In the genomic region with DNA sequence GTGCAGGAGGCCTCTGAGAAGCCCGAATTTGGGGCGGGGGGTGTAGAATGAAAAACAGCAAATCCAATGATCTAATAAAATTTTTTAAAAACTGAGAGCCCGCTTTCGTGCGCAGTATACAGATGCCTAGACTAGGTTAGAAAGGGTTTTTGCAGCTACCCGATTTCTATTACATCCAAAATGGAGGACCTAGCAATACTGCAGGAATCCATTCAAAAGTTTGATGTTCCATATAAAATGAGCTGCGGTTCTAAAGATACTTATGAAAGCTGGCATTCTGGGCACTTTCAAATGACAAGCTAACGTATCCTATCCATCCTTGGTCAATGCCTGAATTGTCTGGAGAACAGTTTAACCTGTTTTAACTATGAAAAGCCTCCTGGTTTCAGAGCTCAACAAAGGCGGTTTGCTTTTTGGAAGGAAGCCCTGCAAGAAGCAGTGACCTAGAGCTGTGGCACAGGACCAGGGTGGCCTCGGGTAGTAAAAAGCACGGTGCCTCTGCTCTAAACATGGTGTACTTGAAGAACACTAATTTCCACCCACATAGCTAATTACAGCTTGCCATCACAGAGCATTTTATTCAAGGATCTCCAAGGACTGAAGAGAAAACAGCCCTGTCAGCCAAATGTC, we compare ENCODE assay signal across 7 mouse cellular contexts. TPM values are rescaled to one million over a fixed set of nuclear protein-coding genes. Genes with fewer than 3 reads are reported as not detected.
DNase-seq lines count a peak whose midpoint lies in the region; ATAC-seq lines count a peak whose summit lies in the region.

No protein-coding gene starts in this region.

- peaks cover 18% of the 10 kb centered on the region for H3K4me1 ChIP-seq in embryonic facial prominence, embryonic 14.5 days (ENCODE audit: control insufficient read depth, insufficient read depth, low read length)
- H3K4me1 ChIP-seq in hindbrain, embryonic 15.5 days (replicated peaks) = peaks cover 21% of the 10 kb centered on the region
- H3K4me1 ChIP-seq in liver, embryonic 12.5 days = no peaks in the 10 kb centered on the region

- H3K4me3 ChIP-seq in embryonic facial prominence, embryonic 14.5 days (ENCODE audit: low read depth, low read length) = peak overlapping the region; percentile 93
- peak overlapping the region; percentile 89 for H3K4me3 ChIP-seq in hindbrain, embryonic 15.5 days
- peak overlapping the region; percentile 66; the same call in 1 of the 2 replicates for H3K4me3 ChIP-seq in liver, embryonic 12.5 days

- peak; percentile 34 for DNase-seq in ovary, adult 18-20 months (ENCODE audit: low spot score)
- DNase-seq in ovary, postnatal 14 days (ENCODE audit: low spot score) = no peak
- peak; percentile 38 for DNase-seq in embryonic facial prominence, embryonic 14.5 days (ENCODE audit: low spot score)
- no peak for DNase-seq in B cell, adult 2 months
- DNase-seq in spleen, adult 12 weeks (ENCODE audit: low spot score) = no peak

- H3K36me3 ChIP-seq in embryonic facial prominence, embryonic 14.5 days (ENCODE audit: control insufficient read depth, insufficient read depth, low read length) = no peaks in the 10 kb centered on the region
- H3K36me3 ChIP-seq in hindbrain, embryonic 15.5 days = no peaks in the 10 kb centered on the region
- H3K36me3 ChIP-seq in liver, embryonic 12.5 days = no peaks in the 10 kb centered on the region

- H3K27ac ChIP-seq in embryonic facial prominence, embryonic 14.5 days (replicated peaks; ENCODE audit: low read depth, low read length) = peak overlapping the region; percentile 94
- H3K27ac ChIP-seq in hindbrain, embryonic 15.5 days (replicated peaks) = peak overlapping the region; percentile 100
- H3K27ac ChIP-seq in liver, embryonic 12.5 days = no peak overlapping the region

- no peak; the same call in 1 of the 2 replicates for ATAC-seq in embryonic facial prominence, embryonic 14.5 days (ENCODE audit: low read depth)
- no peak for ATAC-seq in hindbrain, embryonic 15.5 days (ENCODE audit: low FRiP score, low read depth)
- ATAC-seq in liver, embryonic 12.5 days = no peak

- WGBS in embryonic facial prominence, embryonic 14.5 days = 18% methylated on average over 11 of the region's 11 CpGs
- WGBS in hindbrain, embryonic 15.5 days = 13% methylated on average over 11 of the region's 11 CpGs
- WGBS in liver, embryonic 12.5 days (ENCODE audit: insufficient replicate concordance) = 31% methylated on average over 11 of the region's 11 CpGs

- peak overlapping the region; percentile 97 for H3K9ac ChIP-seq in embryonic facial prominence, embryonic 14.5 days (ENCODE audit: low read depth, low read length)
- peak overlapping the region; percentile 98 for H3K9ac ChIP-seq in hindbrain, embryonic 15.5 days
- H3K9ac ChIP-seq in liver, embryonic 12.5 days = no peak overlapping the region

- peak overlapping the region; percentile 84 for H3K4me2 ChIP-seq in embryonic facial prominence, embryonic 14.5 days (ENCODE audit: low read depth, low read length)
- peak overlapping the region; percentile 56 for H3K4me2 ChIP-seq in hindbrain, embryonic 15.5 days
- H3K4me2 ChIP-seq in liver, embryonic 12.5 days = peak overlapping the region; percentile 77

- H3K9me3 ChIP-seq in embryonic facial prominence, embryonic 14.5 days (ENCODE audit: control insufficient read depth, low read length) = no peaks in the 10 kb centered on the region
- H3K9me3 ChIP-seq in hindbrain, embryonic 15.5 days = no peaks in the 10 kb centered on the region
- no peaks in the 10 kb centered on the region for H3K9me3 ChIP-seq in liver, embryonic 12.5 days (replicated peaks)

- no peaks in the 10 kb centered on the region for H3K27me3 ChIP-seq in embryonic facial prominence, embryonic 14.5 days (replicated peaks; ENCODE audit: control insufficient read depth, insufficient read depth, low read length)
- H3K27me3 ChIP-seq in hindbrain, embryonic 15.5 days = no peaks in the 10 kb centered on the region
- H3K27me3 ChIP-seq in liver, embryonic 12.5 days (replicated peaks) = peaks cover 61% of the 10 kb centered on the region

RNA-seq across cellular contexts. Expression of a gene that starts 1.2 kb away (rescaled TPM):
- 23.7 and 27.6 TPM in 2 replicates for polyA plus RNA-seq in embryonic facial prominence, embryonic 14.5 days (2014; fragmentation: Nextera tagmentation; extraction: Ambion mirVana)
- 30.5 and 30.6 TPM in 2 replicates for polyA plus RNA-seq in hindbrain, embryonic 15.5 days (2015; fragmentation: Nextera tagmentation; extraction: Ambion mirVana)
- polyA plus RNA-seq in liver, embryonic 12.5 days (2016; fragmentation: Nextera tagmentation; extraction: Ambion mirVana) = 2.8 and 3.1 TPM in 2 replicates

Comparison
In these comparisons a context has a peak if more than half of its experiments do, and no peak if none do; other contexts are left out.
1. DNase-seq: peak in ovary, adult 18-20 months (single experiment) and embryonic facial prominence, embryonic 14.5 days (single experiment); none in ovary, postnatal 14 days (single experiment), B cell, adult 2 months (0 of 2) and spleen, adult 12 weeks (single experiment).
2. Peak in every context shown above with its lines, with median percentiles within 50 percentile points of each other: H3K4me2 ChIP-seq and H3K4me3 ChIP-seq.